Mouse (Mus musculus) left cerebral cortex, postnatal 36 days (tissue): Measurements from ENCODE around the gene Brd1. TPM values are rescaled to one million over a fixed set of nuclear protein-coding genes. Genes with fewer than 3 reads are reported as not detected.
"Not testable (repeated sequence)": the region's sequence is repeated elsewhere in the genome, so short reads cannot be mapped to it uniquely, and the experiment has no call there.

Experiments used
- DNase-seq, 2 experiments: peaks; one replicate each; pipeline ENCODE4 v3.0.0; 2021 to 2022; ENCODE audit warnings: low spot score in 2 of 2, mixed read lengths in 1 of 2
- intact Hi-C: fragments of 180-260 bp; cut with DNase I; formaldehyde crosslinking; loops from one replicate; pipeline ENCODE4 v1.15.1; 2025
- total RNA-seq, 2 experiments: library from RNA; stranded (reverse); gene quantifications; 2 replicates each; pipeline ENCODE4 v1.2.3; 2021

Gene Brd1
- total RNA-seq, 2 experiments from 2014 or later: 50.7 to 55.8 TPM

GRCm38 (mm10) chr15:88733041-88733751, 837 bp downstream of the Brd1 start:
- peak; percentile 58 to 69 for DNase-seq
- intact Hi-C loops: no loop called here

DNA sequence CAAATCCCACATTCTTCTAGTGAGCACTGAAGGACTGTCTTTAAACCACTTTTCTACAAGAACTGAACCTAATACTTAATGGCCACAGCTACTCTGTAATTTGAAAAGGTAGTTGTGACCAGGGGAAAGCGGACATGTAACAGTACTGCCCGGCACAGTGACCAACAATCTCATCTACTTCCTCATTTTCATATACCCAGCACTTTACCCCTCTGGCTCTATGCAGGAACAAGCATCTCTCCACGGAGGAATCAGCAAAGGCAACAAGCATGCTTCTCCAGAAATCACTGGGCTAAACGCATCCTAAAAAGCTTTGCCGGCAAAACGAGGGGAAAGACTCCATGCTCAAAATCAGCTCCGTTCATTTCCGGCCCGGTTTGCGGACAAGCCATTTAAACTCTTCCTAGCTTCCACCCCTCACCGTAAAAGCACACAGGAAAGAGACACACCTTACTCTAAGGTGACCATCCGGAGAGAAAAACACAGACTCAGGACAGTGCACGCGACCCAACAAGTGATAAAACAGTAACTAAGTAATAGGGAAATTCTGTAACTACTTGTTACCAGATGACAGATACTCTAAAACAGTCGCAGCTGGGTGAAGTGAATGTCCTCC, 1.5 kb downstream of the Brd1 start:
- no peak for DNase-seq
- intact Hi-C loops: no loop called here

- DNase-seq: no peak
- intact Hi-C loops: no loop called here
Observed at GRCm38 (mm10) chr15:88730717-88731116, 3.3 kb downstream of the Brd1 start.

DNA sequence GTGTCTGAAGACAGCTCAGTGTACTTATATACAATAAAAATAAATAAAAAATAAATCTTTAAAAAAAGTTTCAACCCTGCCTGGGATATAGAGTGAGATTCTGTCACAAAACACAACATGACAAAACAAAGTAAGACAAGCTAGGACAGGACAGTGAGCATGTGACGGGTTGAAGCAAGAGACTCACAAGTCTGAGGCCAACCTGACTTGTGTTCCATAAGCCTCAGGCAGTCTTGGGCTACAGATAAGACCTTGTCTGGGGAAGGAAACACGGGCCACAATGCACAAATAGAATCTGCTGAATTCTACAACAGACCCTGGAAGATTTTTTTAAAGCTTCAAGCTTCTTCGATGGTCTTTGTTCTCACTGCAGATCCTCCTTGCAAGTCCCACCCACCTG, 6.8 kb downstream of the Brd1 start:
- no peak for DNase-seq
- intact Hi-C loops: no loop called here

DNA sequence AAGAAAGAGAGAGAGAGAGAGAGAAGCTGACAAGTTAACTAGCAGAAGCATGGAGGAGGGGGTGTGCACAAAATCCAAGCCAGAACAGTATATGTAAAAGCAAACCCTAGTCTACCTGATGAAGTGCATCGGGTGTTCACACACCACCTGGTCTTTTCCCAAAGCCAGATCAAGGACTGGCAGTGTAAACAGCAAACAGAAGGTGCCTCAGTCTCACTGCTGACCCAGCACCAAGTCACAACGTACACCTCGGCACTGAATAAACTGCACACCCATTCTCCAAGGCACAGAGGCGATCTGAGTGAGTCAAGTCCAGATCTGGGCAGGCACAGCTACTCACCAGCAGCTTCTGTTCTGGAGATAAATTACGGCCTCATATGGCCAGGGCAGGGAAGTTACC, 9.0 kb downstream of the Brd1 start:
- intact Hi-C loops: no loop called here
- DNase-seq: no peak

DNA sequence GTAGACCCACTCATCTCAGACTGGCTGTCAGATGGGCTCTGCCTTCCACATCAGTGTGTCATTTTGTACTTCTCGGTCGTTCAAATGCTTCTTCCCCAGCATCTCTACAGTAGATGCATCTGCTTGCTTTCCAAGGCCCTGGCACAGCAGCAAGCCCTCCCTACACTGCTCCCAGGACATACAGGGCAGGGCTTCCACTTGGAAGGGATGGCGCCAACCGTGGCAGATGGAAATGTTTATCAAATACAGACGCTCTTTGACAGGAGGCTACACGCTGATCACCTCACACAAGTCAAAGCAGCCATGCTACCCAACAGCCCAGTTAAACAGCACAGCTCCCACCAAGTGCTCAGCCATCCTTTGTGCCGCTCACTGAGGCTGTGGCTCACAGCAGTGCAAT, 9.7 kb downstream of the Brd1 start:
- intact Hi-C loops: no loop called here
- no peak for DNase-seq

- intact Hi-C loops: no loop called here
- DNase-seq: no peak
Observed at GRCm38 (mm10) chr15:88723205-88723604, 10.8 kb downstream of the Brd1 start.

DNA sequence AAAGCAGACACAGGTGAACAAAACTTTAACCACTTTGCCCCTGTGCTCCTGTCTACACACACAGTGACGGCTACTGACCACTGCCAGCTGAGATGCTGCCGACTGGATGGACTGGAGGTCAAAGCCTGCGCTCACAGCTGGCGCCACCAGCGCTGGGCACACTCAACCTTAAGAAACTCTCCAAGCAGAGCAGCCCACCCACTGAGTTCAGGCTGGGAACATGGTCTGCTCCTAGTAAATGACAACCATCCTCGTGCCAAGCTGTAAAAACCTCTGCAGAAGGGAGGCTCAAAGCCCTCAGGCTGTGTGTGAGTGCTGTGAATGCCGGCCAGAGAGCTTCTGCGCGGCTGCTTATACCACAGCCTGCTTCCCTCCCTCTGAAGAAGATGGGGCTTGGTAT, 16.8 kb downstream of the Brd1 start:
- intact Hi-C loops: no loop called here

DNA sequence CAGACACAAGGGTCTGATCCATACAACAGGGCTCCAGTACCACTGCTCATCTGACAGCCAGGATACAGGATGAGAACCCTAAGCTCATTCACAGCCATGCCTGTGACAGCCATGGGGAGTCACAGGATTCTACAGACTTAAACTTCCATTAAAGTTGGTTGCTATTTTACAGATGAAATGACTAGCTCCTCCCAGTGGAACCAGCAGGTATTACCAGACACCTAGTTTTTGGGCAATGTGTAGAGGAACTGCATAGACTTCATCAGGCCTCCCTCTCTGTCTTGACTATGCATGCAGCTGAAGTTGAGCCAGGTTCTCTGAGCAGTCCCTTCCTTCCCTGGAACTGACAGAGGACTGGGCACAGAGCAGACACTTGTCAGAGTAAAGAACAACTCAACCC, 17.7 kb downstream of the Brd1 start:
- DNase-seq: no peak

More for the DNA sequence above, 16.8 kb downstream of the Brd1 start:
- DNase-seq: no peak

DNA sequence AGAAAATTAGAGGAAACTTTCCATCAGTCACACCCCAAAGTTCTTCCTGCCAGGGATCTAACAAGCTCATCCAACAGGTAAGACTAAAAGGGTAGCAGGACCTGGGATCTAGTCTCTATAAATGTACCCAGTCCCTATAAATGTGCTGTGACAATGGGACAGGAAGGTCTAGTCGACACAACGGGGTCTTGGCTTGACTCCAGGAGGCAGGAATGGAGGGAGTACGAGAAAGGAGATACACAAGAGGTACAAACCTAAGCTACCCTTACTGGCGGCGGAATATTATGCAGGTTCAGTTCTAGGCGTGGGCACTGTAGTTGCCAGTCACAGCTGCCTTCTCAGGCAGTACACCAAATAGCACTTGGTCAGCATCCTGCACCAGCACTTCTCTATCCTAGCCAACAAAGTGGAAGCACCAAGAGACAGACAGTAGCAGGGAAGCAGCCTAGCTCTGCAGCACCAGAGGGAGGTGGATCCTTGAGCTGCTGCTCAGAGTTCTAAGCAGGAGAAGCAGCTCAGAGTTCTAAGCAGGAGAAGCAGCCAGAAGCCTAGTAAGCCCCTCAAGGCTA, 19.9 kb downstream of the Brd1 start:
- no peak for DNase-seq
- intact Hi-C loops: no loop called here

More for the DNA sequence above, 17.7 kb downstream of the Brd1 start:
- intact Hi-C loops: no loop called here

DNA sequence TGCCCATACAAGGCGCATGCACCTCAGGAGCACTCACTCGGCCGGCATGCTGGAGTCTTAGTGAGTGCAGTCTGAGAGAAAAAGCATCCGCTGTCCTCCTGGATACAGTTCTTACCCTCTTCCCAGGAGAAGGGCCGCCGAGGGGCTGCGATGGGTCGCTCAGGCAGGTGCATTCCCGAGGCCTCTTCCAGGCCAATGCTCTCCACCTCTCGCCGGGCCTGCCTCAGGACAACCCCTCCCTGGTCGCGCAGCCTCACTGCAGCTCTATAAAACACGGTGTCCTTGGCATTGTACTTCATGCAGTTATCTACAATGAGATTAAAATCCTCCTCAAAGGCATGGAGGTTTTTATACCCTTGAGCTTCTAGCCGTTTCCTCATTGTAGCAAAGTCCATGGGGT, 21.5 kb downstream of the Brd1 start:
- intact Hi-C loops: no loop called here
- DNase-seq: no peak

DNA sequence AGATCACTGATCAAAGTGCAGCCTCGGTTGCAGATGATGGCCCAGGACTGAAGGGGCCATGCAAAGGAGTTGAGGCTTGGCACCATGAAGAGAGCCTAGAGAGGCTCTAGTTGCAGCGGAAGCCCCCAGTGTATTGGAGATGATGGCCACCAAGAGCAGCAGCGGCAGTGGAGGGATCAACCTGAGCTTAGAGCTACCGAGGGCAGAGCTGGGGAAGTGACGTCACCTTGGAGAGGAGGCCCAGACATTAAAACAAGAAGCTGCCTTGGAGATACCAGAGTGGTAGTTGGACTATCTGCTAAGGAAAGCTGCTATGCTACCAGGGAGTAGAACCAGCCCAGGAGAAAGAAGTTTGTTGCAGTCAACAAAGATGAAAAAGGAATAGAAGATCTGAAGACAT, 24.2 kb downstream of the Brd1 start:
- no peak for DNase-seq
- intact Hi-C loops: no loop called here

GRCm38 (mm10) chr15:88708657-88709511, 25.1 kb downstream of the Brd1 start:
- intact Hi-C loops: no loop called here
- DNase-seq: no peak

GRCm38 (mm10) chr15:88708204-88708603, 25.8 kb downstream of the Brd1 start:
- intact Hi-C loops: no loop called here
- DNase-seq: no peak

- intact Hi-C loops, DNase-seq: not testable (repeated sequence)
Observed at GRCm38 (mm10) chr15:88706987-88707386, 27.0 kb downstream of the Brd1 start.

DNA sequence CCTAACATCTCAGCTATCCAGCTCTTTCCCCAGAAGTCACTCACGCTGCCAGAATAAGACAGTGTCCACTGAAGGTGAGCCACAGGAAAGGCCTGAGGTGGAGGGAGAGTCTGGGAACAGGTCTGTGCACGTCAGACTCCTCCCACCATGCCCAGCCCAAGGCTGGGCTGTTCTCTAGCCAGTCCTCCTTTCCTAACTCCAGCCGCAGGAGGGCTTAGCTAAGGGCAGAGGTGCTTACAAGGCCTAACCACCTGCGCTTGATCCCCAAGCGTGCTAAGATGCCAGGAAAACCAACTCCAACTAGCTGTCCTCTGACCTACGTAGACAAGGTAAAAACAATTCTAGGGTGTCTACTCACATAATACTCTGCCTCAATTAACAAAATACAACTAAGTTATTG, 27.7 kb downstream of the Brd1 start:
- DNase-seq: no peak
- intact Hi-C loops: no loop called here

- intact Hi-C loops: no loop called here
Observed at GRCm38 (mm10) chr15:88704284-88704683, 29.7 kb downstream of the Brd1 start.

DNA sequence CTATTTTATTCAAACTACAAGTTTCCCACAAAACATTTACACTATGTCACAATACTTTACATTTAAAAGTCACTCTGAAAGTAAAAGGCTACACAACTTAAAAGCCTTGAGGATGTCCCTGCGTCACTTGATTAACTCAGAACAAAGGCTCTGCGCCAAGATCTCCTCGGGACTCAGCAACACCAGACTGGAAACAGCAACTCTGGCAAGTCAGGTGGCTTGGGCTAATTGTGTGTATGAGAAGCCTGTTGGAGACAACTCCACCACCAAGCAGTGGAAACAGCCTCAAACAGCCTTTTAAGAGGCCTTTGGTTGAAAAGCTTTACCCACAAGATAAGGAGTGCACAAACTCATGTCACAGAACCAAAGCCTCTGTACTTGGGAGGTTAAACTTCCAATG, 31.5 kb downstream of the Brd1 start:
- intact Hi-C loops: no loop called here
- DNase-seq: no peak

More at GRCm38 (mm10) chr15:88704284-88704683, 29.7 kb downstream of the Brd1 start:
- DNase-seq: no peak

GRCm38 (mm10) chr15:88700759-88701158, 33.3 kb downstream of the Brd1 start:
- DNase-seq: no peak
- intact Hi-C loops: no loop called here

GRCm38 (mm10) chr15:88699508-88699907, 34.5 kb downstream of the Brd1 start:
- intact Hi-C loops: no loop called here
- DNase-seq: no peak
